Mouse (Mus musculus) right cerebral cortex, postnatal 4 days (tissue): Measurements from ENCODE around the gene Pik3r5.

Source experiments
- DNase-seq: peaks from one replicate; pipeline ENCODE4 v3.0.0-alpha.2; 2022

Pik3r5 gene

DNA sequence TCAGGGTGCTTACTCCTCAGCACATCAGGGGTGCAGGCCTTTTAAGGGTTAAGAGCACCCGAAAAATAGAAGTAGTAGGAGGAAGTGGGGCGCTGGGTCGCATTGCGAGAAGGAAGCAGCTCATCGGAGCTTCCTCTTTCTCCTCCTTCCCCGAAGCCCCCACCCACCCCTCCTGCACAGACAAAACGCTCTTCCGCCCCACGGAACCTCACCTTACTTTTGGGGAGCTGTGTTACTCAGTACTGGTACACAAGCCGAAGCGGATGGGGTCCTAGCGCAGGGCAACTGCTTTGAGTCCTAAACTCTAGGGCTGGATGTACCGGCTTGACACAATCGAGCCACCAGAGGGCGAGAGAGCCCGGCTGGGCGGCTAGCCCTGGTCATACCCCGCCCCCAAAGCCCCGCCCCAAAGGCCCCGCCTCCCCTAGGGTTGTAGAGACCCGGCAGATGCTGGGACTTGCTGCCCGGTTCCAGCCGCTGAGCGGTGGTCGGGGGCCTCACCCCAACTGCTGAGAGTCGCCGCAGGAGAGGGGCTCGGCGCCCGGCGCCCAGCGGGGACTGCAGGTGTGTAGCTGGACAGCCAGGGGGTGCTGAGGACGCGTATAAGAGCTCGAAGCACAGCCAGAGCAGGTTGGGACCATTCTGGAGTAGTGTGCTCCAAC is at the start of gene Pik3r5:
TSS of gene Pik3r5 (plus strand) at position 423 of the 662 bp plus-strand sequence.
- DNase-seq: peak; percentile 70

DNA sequence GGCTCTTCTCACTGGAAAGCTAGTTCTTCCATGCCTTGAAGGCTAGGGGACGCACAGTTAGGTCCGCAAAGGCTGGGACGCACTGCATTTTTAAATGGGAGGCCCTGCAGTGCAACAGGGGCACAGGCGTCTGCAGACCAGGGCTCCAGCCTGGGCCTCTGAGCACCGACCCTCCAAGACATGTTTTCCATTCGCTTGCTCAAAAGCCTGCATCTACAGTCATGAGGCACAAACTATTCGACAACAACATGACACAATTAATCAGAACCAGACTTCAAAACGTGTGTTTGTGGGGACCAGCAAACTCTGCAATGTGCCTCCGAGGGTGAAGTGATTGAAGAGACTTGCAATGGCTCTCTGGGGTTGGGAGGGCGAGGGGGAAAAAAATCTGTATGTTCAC is 48.4 kb upstream of the Pik3r5 start:
- no peak for DNase-seq

DNA sequence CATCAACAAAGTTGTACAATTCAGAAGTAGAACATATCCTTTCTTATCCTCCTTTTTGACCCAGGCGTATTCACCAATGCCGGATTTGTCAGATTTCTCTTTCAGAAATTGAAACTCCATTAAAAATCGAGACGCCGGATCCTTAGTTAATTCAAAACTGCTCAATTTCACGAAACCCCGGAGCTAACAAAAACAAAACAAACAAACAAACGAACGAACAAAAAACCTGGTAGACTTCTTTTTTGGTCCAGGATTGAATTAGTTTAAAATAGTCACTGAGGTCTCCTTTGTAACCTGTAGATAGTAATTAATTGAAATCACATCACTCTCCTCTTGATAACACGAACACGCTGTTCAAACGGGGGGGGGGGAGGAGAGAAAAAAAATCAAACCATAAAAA is 47.8 kb upstream of the Pik3r5 start:
- DNase-seq: no peak

DNA sequence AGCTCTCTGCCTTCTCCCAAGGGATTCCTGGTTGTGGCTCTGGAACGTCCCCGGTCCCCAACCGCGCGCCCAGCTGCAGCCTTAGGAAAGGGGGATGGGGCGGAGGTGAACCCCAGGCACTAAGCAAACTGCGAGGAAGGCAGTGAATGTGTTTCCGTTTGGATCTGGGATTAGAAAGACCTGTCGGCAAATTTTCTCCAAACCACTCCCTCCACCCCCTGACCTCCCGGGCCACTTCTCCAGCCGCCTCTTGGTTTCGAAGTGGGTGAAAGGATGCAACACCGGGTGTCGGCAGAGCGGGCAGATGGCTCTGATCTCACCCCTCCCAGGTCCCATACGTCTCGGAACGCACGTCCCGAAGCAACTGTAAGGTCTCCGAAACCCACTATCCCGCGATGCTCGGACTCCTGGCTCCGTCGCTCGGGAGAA is 47.3 kb upstream of the Pik3r5 start:
- DNase-seq: no peak

DNA sequence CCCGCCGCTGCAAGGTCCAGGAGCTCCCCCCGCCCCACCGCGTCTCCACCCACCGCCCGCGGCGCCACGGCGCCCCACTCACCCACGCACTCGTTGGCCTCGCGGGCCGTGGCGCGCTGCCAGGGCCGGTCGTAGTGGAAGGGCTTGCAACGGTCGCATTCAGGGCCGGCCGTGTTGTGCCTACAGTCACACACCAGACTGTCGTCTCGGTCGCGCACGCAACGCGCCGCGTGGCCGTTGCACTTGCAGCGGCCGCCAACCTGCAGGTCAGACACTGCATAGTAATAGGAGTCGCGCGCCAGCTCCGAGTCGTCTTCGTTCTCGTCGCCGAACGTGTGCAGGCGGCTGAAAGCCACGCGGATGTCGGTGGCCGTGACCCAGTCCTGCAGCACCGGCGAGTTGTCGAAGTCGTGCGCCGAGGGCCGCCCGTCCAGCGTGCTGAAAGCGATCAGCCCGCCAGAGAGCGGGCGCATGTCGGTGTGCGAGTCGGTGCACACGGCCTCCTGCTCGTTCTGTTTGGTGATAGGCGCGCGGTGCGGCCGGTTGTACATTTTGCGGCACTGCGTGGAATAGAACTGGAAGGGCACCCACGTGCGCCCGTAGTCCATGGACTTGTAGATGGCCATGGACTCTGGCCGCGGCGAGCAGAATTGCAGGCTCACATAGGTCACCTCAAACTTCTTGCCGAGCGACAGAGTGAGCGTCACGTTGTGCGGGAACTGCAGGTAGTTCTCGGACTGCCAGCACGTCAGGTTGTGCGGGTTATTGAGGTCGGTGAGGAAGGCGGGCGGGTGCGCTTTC is 46.7 kb upstream of the Pik3r5 start:
- peak; percentile 42 for DNase-seq

DNA sequence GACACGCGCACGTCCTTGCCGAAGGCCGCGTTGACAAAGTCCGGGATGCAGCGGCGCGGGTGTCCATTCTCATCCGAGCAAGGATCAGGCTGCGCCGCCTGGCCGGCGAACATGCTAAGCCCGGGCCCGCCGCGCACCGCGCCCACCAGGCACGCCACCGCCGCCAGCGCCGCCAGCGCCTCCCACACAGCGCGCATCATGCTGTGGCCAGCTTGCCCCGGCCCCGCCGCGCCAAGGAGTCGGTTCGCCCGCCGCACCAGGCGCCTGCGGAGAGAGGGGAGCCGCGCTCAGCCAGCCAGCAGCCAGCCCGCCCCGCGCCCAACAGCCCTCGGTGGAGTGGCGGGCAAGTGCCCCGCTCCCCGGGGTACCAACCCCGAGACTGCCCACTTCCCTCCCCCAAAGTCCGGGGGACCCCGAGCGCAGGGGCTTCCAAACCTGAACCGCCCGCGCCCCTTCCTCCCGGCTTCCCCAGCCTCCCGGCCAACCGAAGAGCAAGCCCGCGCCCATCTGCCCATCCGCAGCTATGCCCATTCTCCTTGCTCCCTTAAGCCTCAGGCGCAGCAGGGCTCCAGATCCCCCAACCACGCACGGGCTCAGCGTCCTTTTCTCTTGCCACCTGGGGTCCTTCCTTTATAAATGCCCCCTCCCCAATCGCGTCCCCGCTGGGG is 45.9 kb upstream of the Pik3r5 start:
- peak; percentile 36 for DNase-seq

DNA sequence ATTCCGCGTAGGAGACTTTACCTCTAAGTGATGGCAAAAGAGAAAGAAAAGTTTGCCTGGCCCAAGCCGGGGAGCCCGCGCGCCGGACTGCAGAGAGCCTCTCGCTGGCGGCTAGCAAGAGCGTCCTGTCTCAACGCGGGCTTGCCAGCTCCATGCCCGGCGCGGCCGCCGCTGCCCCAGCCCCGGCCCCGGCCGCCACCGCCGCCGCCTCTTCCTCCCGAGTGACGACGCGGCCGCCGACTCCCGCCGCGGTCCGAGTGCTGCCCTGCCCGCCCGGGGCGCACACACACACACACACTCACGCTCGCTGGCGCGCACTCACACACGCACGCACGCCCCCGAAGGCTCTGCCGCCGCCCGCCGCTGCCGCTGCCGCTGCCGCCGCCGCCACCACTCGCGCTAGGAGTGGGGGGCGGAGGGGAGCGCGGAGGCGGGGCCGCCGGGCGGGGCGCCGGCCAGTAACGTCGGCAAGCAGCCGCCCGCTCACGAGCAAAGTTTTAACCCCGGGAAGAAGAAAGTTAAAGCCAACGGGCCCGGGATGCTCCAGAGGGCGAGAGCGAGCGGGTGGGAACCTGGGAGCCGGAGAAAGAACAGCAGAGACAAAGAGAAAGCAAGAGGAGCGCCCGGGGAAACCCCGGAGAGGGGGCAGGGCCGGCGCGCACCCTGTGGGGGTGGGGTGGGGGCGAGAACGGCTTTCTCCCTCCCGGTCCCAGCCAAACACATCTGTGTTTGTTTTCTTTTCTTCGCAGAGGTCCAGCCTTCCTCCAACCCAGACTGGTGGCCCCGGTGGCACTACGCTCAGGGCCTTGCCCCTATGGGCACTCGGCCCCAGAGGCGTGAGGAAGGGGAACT is 45.1 kb upstream of the Pik3r5 start:
- peak; percentile 42 for DNase-seq

DNA sequence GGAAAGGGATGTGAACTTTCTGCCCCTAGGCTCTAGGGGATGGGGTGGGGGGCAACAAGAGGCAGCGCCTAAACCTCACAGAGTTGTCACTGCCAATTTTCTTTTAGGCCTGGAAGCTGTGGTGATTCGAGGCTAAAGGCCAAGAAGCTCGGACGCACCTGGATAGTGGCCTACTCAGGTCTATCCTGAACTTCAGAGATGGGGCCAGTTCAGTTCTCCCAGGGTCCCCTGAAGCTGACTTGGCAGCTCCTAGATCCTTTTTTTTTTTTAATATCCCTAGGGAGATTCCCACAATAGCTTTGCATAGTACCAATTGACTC is 44.5 kb upstream of the Pik3r5 start:
- no peak for DNase-seq

DNA sequence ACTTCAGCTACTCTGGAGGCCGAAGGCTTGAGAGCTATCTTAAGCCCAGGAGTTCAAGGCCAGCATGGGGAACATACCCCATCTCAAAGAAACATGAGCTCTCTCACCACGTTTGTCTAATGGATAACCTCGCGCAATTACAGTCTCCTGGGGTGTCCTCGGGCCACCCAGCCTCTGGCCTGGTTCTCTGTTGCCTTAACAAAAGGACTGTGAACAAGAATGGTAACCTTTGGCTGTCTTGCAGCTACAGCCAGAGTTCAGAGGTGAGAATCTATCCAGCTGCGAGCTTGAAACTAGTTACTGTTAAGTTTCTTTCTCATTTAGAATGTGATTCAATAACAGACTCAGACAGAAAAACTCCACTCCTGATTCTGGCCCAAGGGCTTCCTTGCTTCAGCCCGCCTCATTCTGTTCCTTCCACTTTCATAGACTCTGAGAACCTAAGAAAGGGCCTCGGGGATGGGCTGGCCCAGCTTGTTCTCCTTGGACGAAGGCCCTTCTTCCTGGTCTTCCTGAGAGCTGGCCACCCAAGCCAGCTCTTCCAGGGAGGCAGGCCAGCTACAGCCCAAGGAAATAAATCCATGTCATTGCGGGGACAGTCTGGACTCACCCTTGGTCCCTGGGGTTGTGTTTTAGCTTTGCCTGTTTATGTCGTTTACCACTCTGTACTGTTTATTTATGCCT is 43.8 kb upstream of the Pik3r5 start:
- no peak for DNase-seq

DNA sequence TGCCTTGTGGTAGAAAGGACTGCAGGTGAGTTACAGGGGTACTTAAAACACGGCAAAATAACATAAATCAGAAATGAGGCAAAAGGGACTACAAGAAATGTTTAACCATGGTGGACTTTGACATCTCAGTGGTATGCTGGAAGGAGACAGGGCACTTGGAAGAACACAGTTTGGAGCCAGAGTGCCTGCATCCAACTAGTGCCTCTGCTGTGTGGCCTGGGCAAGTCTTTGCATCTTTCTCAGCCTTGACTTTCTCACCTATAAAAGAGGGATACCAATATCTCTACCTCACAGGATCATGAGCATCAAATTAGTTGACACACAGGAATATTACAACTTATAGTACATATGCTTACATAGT is 43.3 kb upstream of the Pik3r5 start:
- no peak for DNase-seq

DNA sequence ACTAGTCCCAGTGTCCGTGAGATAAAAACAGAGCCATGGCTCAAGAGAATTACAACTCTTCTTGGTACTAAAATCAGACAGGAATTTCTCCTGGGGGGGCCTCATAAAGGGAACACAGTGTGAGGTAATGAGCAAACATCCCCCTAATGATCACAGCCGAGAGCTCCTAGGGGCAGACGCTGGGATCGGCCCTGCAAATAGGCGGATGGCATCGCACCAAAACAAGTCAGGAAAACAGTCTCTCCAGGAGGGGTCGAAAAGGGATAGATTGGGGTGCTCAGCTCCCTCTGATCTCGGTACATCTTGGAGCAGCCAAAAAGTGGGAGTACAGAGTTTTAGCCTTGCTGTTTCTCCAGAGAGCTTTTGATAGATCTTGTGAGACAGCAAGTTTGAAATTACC is 42.3 kb upstream of the Pik3r5 start:
- no peak for DNase-seq

DNA sequence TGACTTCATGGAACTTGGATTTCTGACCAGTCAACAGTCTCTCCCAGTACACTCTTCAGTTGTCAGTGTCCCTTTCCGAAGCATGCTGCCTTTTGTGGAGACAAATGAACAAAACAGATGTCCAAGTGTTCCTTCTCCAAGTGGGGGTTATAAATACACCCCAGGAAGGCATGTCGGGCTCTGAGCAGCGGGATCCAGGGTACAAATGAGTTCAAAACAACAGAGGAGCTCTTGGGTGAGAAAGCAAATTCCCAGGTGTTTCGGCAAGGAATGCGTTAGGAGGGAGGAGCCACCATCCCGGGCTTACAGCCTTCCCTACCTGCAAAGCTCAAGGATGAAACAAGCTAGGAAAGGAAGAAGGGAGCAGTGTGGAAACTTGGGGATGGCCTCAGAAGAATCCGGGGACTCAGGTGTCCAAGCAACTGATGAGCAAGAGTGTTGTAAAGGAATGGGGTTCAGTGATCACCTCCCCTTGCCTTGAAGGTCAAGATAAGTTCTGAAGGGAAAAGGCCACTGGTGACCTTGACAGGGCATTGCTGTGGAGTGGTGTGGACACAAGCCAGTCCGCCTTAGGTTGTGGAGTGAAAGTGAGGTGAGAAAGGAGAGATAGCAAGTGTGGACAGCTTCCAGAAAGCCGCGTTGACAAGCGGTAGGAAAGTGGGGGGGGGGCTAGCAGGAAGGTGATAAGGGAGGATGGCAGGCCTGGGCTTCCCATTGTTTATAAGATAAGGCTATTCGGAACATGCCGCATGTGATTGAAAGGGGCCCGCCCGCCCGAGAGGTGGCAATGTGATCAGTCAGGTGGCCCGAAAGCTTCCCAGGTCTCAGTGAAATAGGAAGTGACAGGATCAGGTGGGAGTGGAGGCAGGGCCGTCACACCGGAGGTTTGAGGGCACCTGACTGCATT is 41.3 kb upstream of the Pik3r5 start:
- DNase-seq: no peak

DNA sequence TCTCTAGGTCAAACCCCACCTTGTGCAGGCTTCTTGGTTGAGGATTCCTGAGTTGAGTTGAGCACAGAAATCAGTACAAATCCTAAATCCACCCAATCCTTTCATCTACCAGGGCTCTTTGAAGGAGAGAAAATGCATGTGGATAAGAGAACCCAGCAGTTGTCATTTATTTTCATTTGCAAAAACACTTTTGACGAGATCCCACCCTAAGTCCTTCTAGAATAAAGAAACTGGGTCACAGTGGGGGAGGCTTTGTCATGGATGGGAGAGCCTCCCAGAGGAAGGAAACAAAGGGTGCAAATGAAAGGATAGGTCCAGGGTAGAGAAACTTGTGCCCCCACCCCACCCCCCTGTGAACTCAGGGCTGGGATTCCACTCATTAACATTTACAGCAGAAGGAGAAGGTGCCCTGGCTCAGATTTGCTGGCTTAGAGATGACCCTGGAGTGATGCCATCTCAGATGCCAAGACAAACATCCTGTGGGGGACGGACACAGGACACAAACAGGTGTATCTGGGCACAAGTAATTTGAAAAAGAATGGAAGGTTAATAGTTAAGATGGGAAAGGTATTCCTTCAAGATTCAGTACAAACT is 37.9 kb upstream of the Pik3r5 start:
- no peak for DNase-seq

DNA sequence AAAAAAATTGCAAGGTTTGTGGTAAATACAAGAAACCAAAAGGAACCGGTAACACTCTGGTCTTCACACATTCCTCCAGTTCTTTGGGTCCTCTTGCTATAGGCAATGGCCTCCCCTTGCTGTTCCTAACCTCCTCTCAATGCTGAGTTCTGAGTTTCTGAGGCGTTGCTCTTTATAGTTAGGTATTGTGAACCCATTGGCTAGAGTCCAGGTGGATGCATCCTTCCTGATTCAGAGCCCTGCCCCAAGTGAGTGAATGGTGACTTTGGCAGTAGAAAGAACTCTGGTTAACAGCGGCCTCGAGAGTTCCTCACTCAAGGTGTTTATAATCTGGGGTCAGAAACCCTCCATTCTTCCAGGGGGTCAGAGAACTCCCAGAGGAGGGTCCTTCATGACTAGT is 37.2 kb upstream of the Pik3r5 start:
- DNase-seq: no peak

DNA sequence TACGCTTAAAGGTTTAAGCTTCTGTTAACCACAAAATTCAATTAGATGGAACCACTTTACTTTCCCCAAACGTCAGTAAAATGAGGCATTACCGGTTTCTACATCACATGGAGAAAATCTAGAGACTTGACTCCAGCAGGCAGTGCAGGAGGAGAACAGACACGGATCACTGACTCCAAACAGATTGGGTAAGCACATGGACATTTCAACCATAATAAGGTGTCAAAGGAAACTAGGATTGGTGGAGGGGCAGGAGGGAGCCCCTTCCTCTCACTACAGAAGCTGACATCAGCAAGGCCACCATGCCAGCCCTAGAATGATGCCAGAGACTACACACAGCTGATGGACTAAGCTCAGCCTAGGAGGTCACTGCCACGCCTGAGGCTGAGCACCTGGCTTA is 36.4 kb upstream of the Pik3r5 start:
- DNase-seq: no peak

DNA sequence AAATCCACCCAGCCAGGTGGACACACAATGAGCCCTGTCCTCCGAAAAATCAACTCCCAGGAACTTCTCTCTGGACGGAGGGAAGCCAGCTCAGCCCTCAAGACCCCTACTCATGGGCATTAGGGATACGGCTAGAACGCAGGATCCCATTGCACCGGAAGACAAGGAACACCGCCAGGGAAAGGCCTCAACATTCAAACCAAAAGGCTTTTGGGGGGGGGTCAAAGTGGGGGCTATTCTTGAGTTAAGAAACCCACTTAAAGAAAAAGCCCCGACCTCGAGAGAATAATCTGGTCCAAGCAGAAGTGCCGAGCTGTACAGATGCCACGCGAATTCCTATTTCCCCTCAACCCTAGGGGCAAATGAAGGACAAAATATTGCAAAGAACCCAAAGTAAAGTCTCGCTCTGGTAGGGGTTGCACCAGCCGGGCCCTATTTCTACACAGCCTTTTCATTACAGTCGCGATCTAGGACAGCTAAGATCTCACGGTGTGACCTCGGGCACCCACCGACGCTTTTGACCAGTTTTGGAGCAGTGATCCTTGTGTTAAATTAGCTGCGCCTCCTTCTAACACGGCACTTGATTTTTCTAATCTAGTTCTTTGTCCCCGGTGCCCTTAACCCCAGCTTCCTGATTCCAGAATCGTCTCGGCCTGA is 32.9 kb upstream of the Pik3r5 start:
- no peak for DNase-seq

DNA sequence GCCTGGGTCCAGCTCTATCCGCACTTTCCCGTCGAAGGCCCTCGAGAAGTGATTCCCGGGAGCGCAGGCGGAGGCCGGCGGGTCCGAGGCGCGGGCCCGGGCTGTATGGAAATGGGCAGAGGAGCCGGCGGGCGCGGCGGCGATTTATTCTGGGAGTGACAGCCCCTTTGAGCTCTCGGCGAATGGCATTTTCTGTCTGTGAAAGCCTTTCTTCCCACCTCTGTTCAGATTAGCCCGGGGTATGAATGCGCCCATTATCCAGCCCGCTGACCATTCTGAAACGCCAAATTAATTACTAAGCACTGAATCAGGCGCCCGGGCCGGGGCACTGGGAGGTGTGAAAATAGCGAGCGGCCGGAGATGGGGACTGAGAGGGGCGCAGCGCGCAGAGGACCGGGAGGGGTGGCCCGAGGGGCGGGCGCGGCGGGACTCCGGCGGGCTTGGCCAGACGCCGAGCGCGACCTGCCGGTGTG is 32.3 kb upstream of the Pik3r5 start:
- DNase-seq: peak; percentile 38

DNA sequence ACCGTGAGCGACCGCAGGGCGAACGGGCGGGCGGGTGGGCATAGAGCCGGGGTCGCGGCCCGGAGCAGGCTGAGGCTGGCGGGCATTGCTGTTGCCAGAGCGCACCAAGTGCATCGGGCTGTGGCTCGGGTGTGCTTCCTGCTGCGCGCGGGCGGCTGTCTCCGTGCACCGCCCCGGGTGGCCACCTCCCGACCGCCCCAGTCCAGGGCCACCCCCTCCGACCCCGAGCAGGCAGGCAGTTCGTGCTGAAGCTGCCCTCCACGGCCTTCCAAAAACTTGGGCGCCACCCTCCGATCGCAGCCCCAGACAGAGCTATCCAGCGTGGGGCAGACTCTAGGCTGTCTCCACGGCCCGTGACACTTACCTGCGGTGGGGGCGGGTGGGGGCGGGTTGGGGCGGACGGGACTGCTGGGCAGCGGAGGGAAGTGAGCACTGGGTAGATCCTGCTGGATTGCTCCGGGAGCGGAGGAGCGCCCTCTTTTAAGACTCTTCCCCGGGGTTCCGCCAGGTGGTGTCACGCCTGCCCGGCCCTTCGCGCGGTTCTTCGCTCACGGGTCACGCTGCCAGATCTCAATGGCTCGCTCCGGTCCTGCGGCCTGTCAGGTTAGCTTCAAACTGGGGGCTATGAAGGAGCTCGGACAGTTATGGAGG is 31.8 kb upstream of the Pik3r5 start:
- peak; percentile 29 for DNase-seq

DNA sequence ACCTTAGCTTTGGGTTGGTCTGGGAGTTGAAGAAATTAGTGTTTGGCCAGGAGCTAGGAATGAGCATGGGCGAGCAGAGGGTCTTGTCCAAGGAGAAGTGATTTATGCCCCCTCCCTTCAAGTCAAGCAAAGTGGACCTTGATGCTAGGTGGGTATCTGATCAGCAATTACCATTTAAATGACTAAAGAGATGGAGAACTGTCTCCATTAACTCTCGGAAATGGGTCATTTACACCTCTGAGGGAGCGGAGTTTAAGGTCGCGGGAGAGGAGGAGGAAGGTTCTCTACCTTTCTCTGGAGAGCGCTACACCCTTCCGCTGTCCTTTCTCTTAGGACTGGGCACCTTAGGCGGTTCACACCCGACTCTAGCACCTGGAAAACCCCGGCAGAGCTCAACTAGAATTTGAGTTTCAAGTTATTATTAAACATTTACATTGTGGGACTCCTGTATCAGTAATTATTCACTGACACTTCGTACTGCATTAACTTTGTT is 31.1 kb upstream of the Pik3r5 start, which contains the start of gene Ntn1:
TSS of gene Ntn1 (minus strand) at position 97 of the 493 bp plus-strand sequence.
- no peak for DNase-seq

DNA sequence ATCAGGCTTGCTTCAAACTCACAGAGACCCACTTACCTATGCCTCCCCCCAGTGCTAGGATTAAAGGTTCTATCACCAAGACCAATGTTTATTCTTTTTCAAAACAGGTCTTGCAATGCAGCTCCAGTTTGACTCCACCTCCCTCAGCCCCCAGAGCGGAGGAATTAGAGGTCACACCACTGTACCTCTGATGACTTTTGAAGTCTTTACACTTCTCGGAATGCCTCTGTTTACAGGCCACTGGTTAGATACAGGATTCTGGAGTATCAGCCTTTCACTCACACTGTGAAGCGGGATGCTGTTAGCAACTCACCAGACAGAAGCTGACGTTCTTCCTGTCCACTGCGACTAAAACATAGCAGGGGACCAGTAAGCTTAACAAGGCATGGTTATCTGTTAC is 30.5 kb upstream of the Pik3r5 start:
- DNase-seq: no peak
